In genomic region chr11:116668381-116668825, GRCm38 (mm10) we compare ENCODE assay signal across 16 mouse cellular contexts. TPM values are rescaled to one million over a fixed set of nuclear protein-coding genes. Genes with fewer than 3 reads are reported as not detected.
DNase-seq lines count a peak whose midpoint lies in the region; ATAC-seq and TF ChIP-seq lines count a peak whose summit lies in the region.
"Had no signal": no experiment of that assay in that cellular context is flagged by ENCODE, and none has a peak within 500 bp of the region (broad histone marks: within the 10 kb centered on the region; RNA-seq: fewer than 3 reads in every experiment).

No protein-coding gene starts in this region.

- ATAC-seq in heart, embryonic 11.5 days (replicated peaks; ENCODE audit: insufficient number of reproducible peaks, low FRiP score, low TSS enrichment): no peak
- no peak for ATAC-seq in lung, postnatal 0 days
- no peak for ATAC-seq in megakaryocyte progenitor cell, adult 5-6 weeks (replicated peaks; ENCODE audit: poor library complexity)
- ATAC-seq: activated CD4-positive, CD25-positive, alpha-beta regulatory T cell, adult 4 months; forebrain, postnatal 0 days had no signal

- no peaks in the 10 kb centered on the region for H3K36me3 ChIP-seq in heart, embryonic 11.5 days (ENCODE audit: control insufficient read depth, insufficient read depth, low read length)
- H3K36me3 ChIP-seq in lung, postnatal 0 days (ENCODE audit: insufficient read depth, low read length): no peaks in the 10 kb centered on the region
- peaks cover 10% of the 10 kb centered on the region for H3K36me3 ChIP-seq in limb, embryonic 10.5 days

- DNase-seq in heart, adult 8-10 months (ENCODE audit: low spot score): no peak
- DNase-seq in lung, postnatal 4 days: peak; percentile 30 to 50
- no peak for DNase-seq in lung, postnatal 0 days (ENCODE audit: low spot score)
- DNase-seq in adrenal gland, adult 2 months: peak; percentile 85
- DNase-seq in limb, embryonic 10.5 days (ENCODE audit: low spot score): no peak
- no peak for DNase-seq in T-cell, adult 2 months (ENCODE audit: low spot score)
- DNase-seq: cerebellum, adult 11 months; forebrain, postnatal 0 days; heart, postnatal 36 days; right cerebral cortex, postnatal 14 days; thymus, adult 2 months had no signal

- no peaks in the 10 kb centered on the region for H3K27me3 ChIP-seq in heart, embryonic 11.5 days (ENCODE audit: control insufficient read depth, insufficient read depth, low read length)
- H3K27me3 ChIP-seq in lung, postnatal 0 days (replicated peaks; ENCODE audit: insufficient read depth, low read length): no peaks in the 10 kb centered on the region
- H3K27me3 ChIP-seq in limb, embryonic 10.5 days (ENCODE audit: low read depth, poor library complexity, severe bottlenecking): peaks cover 17% of the 10 kb centered on the region

- no peak for TF ChIP-seq EP300 in lung, postnatal 0 days (IDR thresholded peaks at IDR 0.05)

- H3K4me3 ChIP-seq in heart, embryonic 11.5 days (ENCODE audit: low read depth, low read length): no peak overlapping the region
- no peak overlapping the region for H3K4me3 ChIP-seq in lung, postnatal 0 days (ENCODE audit: low read depth, low read length)
- H3K4me3 ChIP-seq in limb, embryonic 10.5 days: no peak overlapping the region
- H3K4me3 ChIP-seq: embryonic facial prominence, embryonic 12.5 days had no signal

- 71% methylated on average over 10 of the region's 10 CpGs for WGBS in heart, embryonic 11.5 days (ENCODE audit: insufficient replicate concordance)
- 47% methylated on average over 10 of the region's 10 CpGs for WGBS in lung, postnatal 0 days
- 84% methylated on average over 10 of the region's 10 CpGs for WGBS in limb, embryonic 10.5 days

- TF ChIP-seq CTCF in lung, postnatal 0 days (IDR thresholded peaks at IDR 0.05): no peak

- H3K4me1 ChIP-seq in heart, embryonic 11.5 days (ENCODE audit: control insufficient read depth, insufficient read depth, low read length): peaks cover 27% of the 10 kb centered on the region
- peaks cover 3% of the 10 kb centered on the region; the same call in 1 of the 2 replicates for H3K4me1 ChIP-seq in lung, postnatal 0 days (ENCODE audit: insufficient read depth, low read depth, low read length)
- H3K4me1 ChIP-seq in limb, embryonic 10.5 days: peaks cover 61% of the 10 kb centered on the region

- 0 out of 2 replicates have a peak overlapping the region, but pooled peaks have one; percentile 8 for H3K9ac ChIP-seq in heart, embryonic 11.5 days (ENCODE audit: low read depth, low read length)
- no peak overlapping the region for H3K9ac ChIP-seq in lung, postnatal 0 days (replicated peaks; ENCODE audit: low read depth)
- H3K9ac ChIP-seq: embryonic facial prominence, embryonic 12.5 days; forebrain, postnatal 0 days had no signal

- no peaks in the 10 kb centered on the region for H3K9me3 ChIP-seq in heart, embryonic 11.5 days (replicated peaks; ENCODE audit: control insufficient read depth, low read length)
- H3K9me3 ChIP-seq in lung, postnatal 0 days (ENCODE audit: low read length): no peaks in the 10 kb centered on the region
- no peaks in the 10 kb centered on the region for H3K9me3 ChIP-seq in limb, embryonic 10.5 days (replicated peaks)
- H3K9me3 ChIP-seq: embryonic facial prominence, embryonic 12.5 days had no signal

- no peak overlapping the region for H3K27ac ChIP-seq in heart, embryonic 11.5 days (ENCODE audit: low read depth, low read length)
- no peak overlapping the region for H3K27ac ChIP-seq in lung, postnatal 0 days (ENCODE audit: low read length)
- H3K27ac ChIP-seq in limb, embryonic 10.5 days: peak overlapping the region; percentile 72
- H3K27ac ChIP-seq: embryonic facial prominence, embryonic 12.5 days had no signal

- H3K4me2 ChIP-seq in heart, embryonic 11.5 days: no peak overlapping the region
- H3K4me2 ChIP-seq in lung, postnatal 0 days (replicated peaks; ENCODE audit: low read depth, low read length): no peak overlapping the region
- H3K4me2 ChIP-seq: embryonic facial prominence, embryonic 12.5 days; liver, embryonic 11.5 days had no signal

RNA-seq across cellular contexts. Expression of gene Cygb, which starts 14.3 kb away (rescaled TPM):
- 1.1 and 1.2 TPM in 2 replicates for polyA plus RNA-seq in heart, embryonic 11.5 days (2014; fragmentation: Nextera tagmentation; extraction: Ambion mirVana)
- 10 to 100 TPM; 40.6 to 64.1 (median 43.0) TPM for total RNA-seq in heart, adult 8-10 months (2022)
- 27.3 and 32.0 TPM in 2 replicates for polyA plus RNA-seq in lung, postnatal 0 days (2015; fragmentation: Nextera tagmentation; extraction: Ambion mirVana)
- total RNA-seq in adrenal gland, adult 2 months (2021): 10 to 100 TPM; 24.8 to 46.8 TPM
- polyA plus RNA-seq in adrenal gland, adult 2 months (2012; rRNA removed): 54.3 and 62.4 TPM in 2 replicates
- 2.7 and 5.8 TPM in 2 replicates for polyA plus RNA-seq in limb, embryonic 10.5 days (2016; fragmentation: Nextera tagmentation; extraction: Ambion mirVana)
- not detected in 2 replicates for total RNA-seq in megakaryocyte progenitor cell, adult 5-6 weeks (2015)
- total RNA-seq in megakaryocyte progenitor cell, adult 5-6 weeks (2017): not detected in 2 replicates
- polyA plus RNA-seq: activated CD4-positive, CD25-positive, alpha-beta regulatory T cell, adult 4 months had no signal

RNA-seq across cellular contexts. Expression of gene Prcd, which starts 15.1 kb away (rescaled TPM):
- polyA plus RNA-seq in heart, embryonic 11.5 days (2014; fragmentation: Nextera tagmentation; extraction: Ambion mirVana): 0.35 and 0.92 TPM in 2 replicates
- 1 to 10 TPM; 1.4 to 2.0 (median 1.8) TPM for total RNA-seq in heart, adult 8-10 months (2022)
- polyA plus RNA-seq in lung, postnatal 0 days (2015; fragmentation: Nextera tagmentation; extraction: Ambion mirVana): 10.9 and 16.4 TPM in 2 replicates
- 10 to 100 TPM; 10.2 to 14.2 TPM for total RNA-seq in adrenal gland, adult 2 months (2021)
- 13.0 and 14.1 TPM in 2 replicates for polyA plus RNA-seq in adrenal gland, adult 2 months (2012; rRNA removed)
- 0.16 and 0.25 TPM in 2 replicates for polyA plus RNA-seq in limb, embryonic 10.5 days (2016; fragmentation: Nextera tagmentation; extraction: Ambion mirVana)
- total RNA-seq in megakaryocyte progenitor cell, adult 5-6 weeks (2015): 0.47 TPM in 1 of 2 replicates, not detected in the other
- 0.17 TPM in 1 of 2 replicates, not detected in the other for total RNA-seq in megakaryocyte progenitor cell, adult 5-6 weeks (2017)
- polyA plus RNA-seq: activated CD4-positive, CD25-positive, alpha-beta regulatory T cell, adult 4 months had no signal

RNA-seq across cellular contexts. Expression of gene Rhbdf2, which starts 41.6 kb away (rescaled TPM):
- 5.0 and 6.0 TPM in 2 replicates for polyA plus RNA-seq in heart, embryonic 11.5 days (2014; fragmentation: Nextera tagmentation; extraction: Ambion mirVana)
- total RNA-seq in heart, adult 8-10 months (2022): 10 to 100 TPM in 3 of 4 experiments, 1 to 10 TPM in 1; 8.7 to 12.6 (median 10.6) TPM
- polyA plus RNA-seq in lung, postnatal 0 days (2015; fragmentation: Nextera tagmentation; extraction: Ambion mirVana): 23.5 and 27.9 TPM in 2 replicates
- 10 to 100 TPM in 1 of 2 experiments, 1 to 10 TPM in 1; 8.2 to 22.7 TPM for total RNA-seq in adrenal gland, adult 2 months (2021)
- 41.1 and 56.8 TPM in 2 replicates for polyA plus RNA-seq in adrenal gland, adult 2 months (2012; rRNA removed)
- polyA plus RNA-seq in limb, embryonic 10.5 days (2016; fragmentation: Nextera tagmentation; extraction: Ambion mirVana): 4.4 and 5.2 TPM in 2 replicates
- 3.7 and 4.9 TPM in 2 replicates for total RNA-seq in megakaryocyte progenitor cell, adult 5-6 weeks (2015)
- 2.7 and 3.5 TPM in 2 replicates for total RNA-seq in megakaryocyte progenitor cell, adult 5-6 weeks (2017)

Comparison
In these comparisons a context has a peak if more than half of its experiments do, and no peak if none do; other contexts are left out.
1. DNase-seq: peak in lung, postnatal 4 days (2 of 2) and adrenal gland, adult 2 months (single experiment); none in heart, adult 8-10 months (single experiment), lung, postnatal 0 days (single experiment), limb, embryonic 10.5 days (single experiment) and T-cell, adult 2 months (single experiment).